Mouse (Mus musculus) subcutaneous adipose tissue, adult 2 months (tissue): ENCODE data around the gene Sccpdh. TPM values are rescaled to one million over a fixed set of nuclear protein-coding genes. Genes with fewer than 3 reads are reported as not detected.

Source experiments
- polyA plus RNA-seq: library from polyadenylated mRNA; depleted of rRNA; stranded (reverse); fragments of >200 nt; gene quantifications from 2 replicates; pipeline ENCODE4 v1.2.3, GENCODE M21; 2012; ENCODE audit warnings: low replicate concordance; rRNA removed

The Sccpdh gene
- polyA plus RNA-seq: 17.8 and 18.3 TPM in 2 replicates

GRCm38 (mm10) chr1:179668013-179668805 lies at the start of gene Sccpdh:
Gene Sccpdh, plus strand, starts transcription at chr1:179668210.

Other genes starting within 250 kb of the Sccpdh start
- 2.4 and 5.7 TPM in 2 replicates for gene Smyd3, start 150.2 kb upstream of the Sccpdh start, polyA plus RNA-seq
- 12.6 and 16.5 TPM in 2 replicates for gene Tfb2m, start 121.9 kb upstream of the Sccpdh start, polyA plus RNA-seq
- gene Cnst, start 121.8 kb upstream of the Sccpdh start, polyA plus RNA-seq: 31.5 and 31.9 TPM in 2 replicates
- 0.06 TPM in 1 of 2 replicates, not detected in the other for gene Kif28, start 77.1 kb downstream of the Sccpdh start, polyA plus RNA-seq
- gene Gm10518, start 135.2 kb downstream of the Sccpdh start, polyA plus RNA-seq: not detected in 2 replicates
- gene Ahctf1, start 135.5 kb downstream of the Sccpdh start, polyA plus RNA-seq: 6.6 and 14.8 TPM in 2 replicates